Mouse (Mus musculus): ENCODE measurements at regions not wholly inside any gene's neighbourhood (a gene's known extent, or its start where the extent isn't known, plus 50 kb on each side); places are given as distances from the start of the nearest gene placed in this dataset.

DNA sequence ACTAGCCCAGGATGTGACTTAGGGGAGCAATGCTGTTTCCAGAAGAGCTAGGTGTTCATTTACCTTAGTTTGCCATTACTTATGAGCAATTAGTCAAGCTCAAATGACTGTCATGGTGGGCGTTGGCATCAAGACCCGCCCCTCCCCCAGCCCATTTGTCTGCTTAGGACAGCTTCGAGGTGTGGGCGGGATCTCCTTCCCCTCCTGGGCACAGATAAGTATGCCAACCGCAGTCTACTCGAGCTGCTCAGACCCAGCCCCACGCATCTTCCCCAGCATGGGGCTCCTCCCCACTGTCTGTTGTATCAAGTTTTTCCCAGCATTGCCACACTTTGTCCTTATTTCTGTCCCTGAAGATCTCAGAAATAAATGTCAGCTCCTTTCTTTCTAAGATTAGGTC, 179.6 kb downstream of the Sp3 start:
- TF ChIP-seq CTCF (IDR thresholded peaks at IDR 0.05; ENCODE audit: extremely low read depth, insufficient read depth, insufficient read length, insufficient replicate concordance) = no peak
- no peak for TF ChIP-seq POLR2A (IDR thresholded peaks at IDR 0.05; ENCODE audit: low read depth, low read length)
